Mouse (Mus musculus) spleen, adult 18-20 months (tissue): ENCODE results near the gene Cldn34c4.

Source experiments
- DNase-seq, 2 experiments: peaks; one replicate each; pipeline ENCODE4 v3.0.0; 2022; ENCODE audit warnings: mixed read lengths in 2 of 2

Cldn34c4 gene

GRCm38 (mm10) chrX:127736454-127736853 lies at the start of gene Cldn34c4:
TSS of gene Cldn34c4 (minus strand) at chrX:127736554.
- no peak for DNase-seq

DNA sequence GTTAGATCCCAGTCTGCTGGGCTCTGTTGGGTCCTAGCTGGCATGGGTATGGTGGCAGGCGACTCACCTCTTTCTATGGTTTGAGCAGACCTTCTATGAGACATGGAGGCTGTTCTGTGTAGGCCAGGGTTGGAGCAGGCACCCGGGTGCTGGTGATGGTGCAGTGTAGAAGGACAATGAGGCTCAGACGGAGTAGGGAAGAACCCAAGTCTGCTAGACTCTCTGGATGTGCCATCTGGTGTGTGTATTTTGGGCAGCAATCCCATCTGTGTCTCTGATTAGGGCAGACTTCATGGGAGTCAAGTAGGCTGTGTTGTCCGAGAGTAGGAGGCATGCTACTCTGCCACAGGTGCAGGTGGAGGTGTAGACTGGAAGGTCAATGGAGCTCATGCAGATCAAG lies 10.7 kb upstream of the Cldn34c4 start:
- no peak for DNase-seq
